Mouse (Mus musculus): ENCODE measurements around the gene Ces1a.

- no peak for TF ChIP-seq POLR2A (IDR thresholded peaks at IDR 0.05; ENCODE audit: insufficient read depth, low read length)
- no peak for TF ChIP-seq EP300 (IDR thresholded peaks at IDR 0.05; ENCODE audit: insufficient read depth, low read depth, low read length)
- no peak for TF ChIP-seq CTCF (IDR thresholded peaks at IDR 0.05; ENCODE audit: low read depth, low read length)
Observed at GRCm38 (mm10) chr8:93030664-93031063, 17.3 kb downstream of the Ces1a start.
